Mouse (Mus musculus): ENCODE data around the gene Nrsn2.

DNA sequence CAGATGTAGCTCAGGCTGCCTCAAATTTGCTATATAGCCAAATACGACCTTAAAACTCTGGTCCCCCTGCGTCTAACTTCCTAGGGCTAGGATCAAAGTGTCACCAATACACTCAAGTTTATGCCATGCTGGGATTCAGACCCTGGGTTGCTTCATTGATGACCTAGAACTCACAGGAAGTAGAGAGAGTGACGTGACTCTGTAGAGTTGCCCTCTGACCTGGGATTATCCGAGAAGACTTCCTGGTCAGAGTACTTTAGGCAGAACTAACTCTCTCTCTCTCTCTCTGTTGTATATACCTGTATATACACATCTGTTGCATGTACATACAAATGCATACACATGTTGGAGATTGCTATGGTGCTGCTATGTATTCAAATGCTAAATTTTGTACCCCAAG, 3.8 kb downstream of the Nrsn2 start:
- no peak for TF ChIP-seq CTCF (conservative IDR thresholded peaks at IDR 0.05 in 1 of 2, IDR thresholded peaks at IDR 0.05 in 1 of 2; ENCODE audit: low read depth in 2 of 2, low read length in 2 of 2)
- no peak for TF ChIP-seq JUN (IDR thresholded peaks at IDR 0.05; ENCODE audit: insufficient read depth, low read depth, low read length)
- TF ChIP-seq ZNF384 (IDR thresholded peaks at IDR 0.05; ENCODE audit: low read depth, low read length), result no peak
- TF ChIP-seq TCF12 (IDR thresholded peaks at IDR 0.05; ENCODE audit: low read depth, low read length), result no peak
- no peak for TF ChIP-seq ZC3H11A (IDR thresholded peaks at IDR 0.05; ENCODE audit: low read depth, low read length)
